Mouse (Mus musculus) adrenal gland, adult 2 months (tissue): ENCODE results near the gene Gm17387. TPM values are rescaled to one million over a fixed set of nuclear protein-coding genes. Genes with fewer than 3 reads are reported as not detected.

Experiments
- DNase-seq: peaks from one replicate; pipeline ENCODE4 v3.0.0; 2021
- polyA plus RNA-seq: library from polyadenylated mRNA; depleted of rRNA; stranded (reverse); fragments of >200 nt; gene quantifications from 2 replicates; pipeline ENCODE4 v1.2.3, GENCODE M21; 2012
- total RNA-seq, 2 experiments: library from RNA; stranded (reverse); gene quantifications; 2 replicates each; pipeline ENCODE4 v1.2.3; 2021

Gene Gm17387
- total and polyA plus RNA-seq, 3 experiments: not detected

- DNase-seq: peak; percentile 92
These were observed 19.6 kb downstream of the Gm17387 start for GRCm38 (mm10) chr7:141048226-141049218.

GRCm38 (mm10) chr7:141049326-141049725 lies 20.4 kb downstream of the Gm17387 start:
- DNase-seq: peak; percentile 16

- peak; percentile 36 for DNase-seq
These were observed 22.2 kb downstream of the Gm17387 start for GRCm38 (mm10) chr7:141051060-141051685.

- DNase-seq: no peak
These were observed 23.1 kb downstream of the Gm17387 start for GRCm38 (mm10) chr7:141052016-141052415.

- DNase-seq: no peak
These were observed 23.5 kb downstream of the Gm17387 start for GRCm38 (mm10) chr7:141052421-141052820.

- no peak for DNase-seq
These were observed 26.9 kb downstream of the Gm17387 start for GRCm38 (mm10) chr7:141055785-141056184.

- DNase-seq: no peak
These were observed 28.0 kb downstream of the Gm17387 start for GRCm38 (mm10) chr7:141056976-141057375.

- DNase-seq: no peak
These were observed 28.6 kb downstream of the Gm17387 start for GRCm38 (mm10) chr7:141057541-141057940.

GRCm38 (mm10) chr7:141058601-141059341 lies 29.8 kb downstream of the Gm17387 start:
- no peak for DNase-seq

- no peak for DNase-seq
These were observed 31.0 kb downstream of the Gm17387 start for GRCm38 (mm10) chr7:141059929-141060328.

- DNase-seq: peak; percentile 84
These were observed 31.7 kb downstream of the Gm17387 start, which contains the start of gene B4galnt4 for GRCm38 (mm10) chr7:141060426-141061242. B4galnt4 (plus strand) TSS chr7:141061104.

GRCm38 (mm10) chr7:141061269-141061692 lies 32.4 kb downstream of the Gm17387 start:
- no peak for DNase-seq

GRCm38 (mm10) chr7:141062525-141062924 lies 33.6 kb downstream of the Gm17387 start:
- DNase-seq: no peak

GRCm38 (mm10) chr7:141063353-141063752 lies 34.4 kb downstream of the Gm17387 start:
- no peak for DNase-seq

- DNase-seq: no peak
These were observed 35.2 kb downstream of the Gm17387 start for GRCm38 (mm10) chr7:141064175-141064574.

GRCm38 (mm10) chr7:141064576-141064975 lies 35.6 kb downstream of the Gm17387 start:
- DNase-seq: no peak

- DNase-seq: no peak
These were observed 39.4 kb downstream of the Gm17387 start for GRCm38 (mm10) chr7:141068351-141068750.

- peak; percentile 76 for DNase-seq
These were observed 41.3 kb downstream of the Gm17387 start for GRCm38 (mm10) chr7:141070058-141070862.

- no peak for DNase-seq
These were observed 43.2 kb downstream of the Gm17387 start for GRCm38 (mm10) chr7:141072017-141072745.

- no peak for DNase-seq
These were observed 44.9 kb downstream of the Gm17387 start for GRCm38 (mm10) chr7:141073782-141074181.
